Mouse (Mus musculus): ENCODE results near the gene Zfp207. TPM values are rescaled to one million over a fixed set of nuclear protein-coding genes. Genes with fewer than 3 reads are reported as not detected.
"Not testable (repeated sequence)": the region's sequence is repeated elsewhere in the genome, so short reads cannot be mapped to it uniquely, and the experiment has no call there.

Gene Zfp207
- polyA plus RNA-seq, 1 experiment from 2014 or later, result 307 TPM

- 89% methylated on average over 1 of the region's 1 CpGs for WGBS
- DNase-seq (ENCODE audit: low spot score) (no peak), ATAC-seq (ENCODE audit: insufficient read depth, low FRiP score, low TSS enrichment) (no peak)
- Histone ChIP-seq H3K4me2 (ENCODE audit: low read depth) (no peak overlapping the region), H3K4me1 (ENCODE audit: control insufficient read depth, insufficient read depth, low read length) (peaks cover 13% of the 10 kb centered on the region), H3K9me3 (ENCODE audit: control insufficient read depth, low read length) (no peaks in the 10 kb centered on the region), H3K27me3 (ENCODE audit: control insufficient read depth, insufficient read depth, low read length) (no peaks in the 10 kb centered on the region), H3K36me3 (ENCODE audit: control insufficient read depth, insufficient read depth, low read length) (peaks cover 15% of the 10 kb centered on the region), H3K9ac (ENCODE audit: low read length) (no peak overlapping the region), H3K27ac (ENCODE audit: low read depth, low read length) (no peak overlapping the region), H3K4me3 (ENCODE audit: low read depth, low read length) (no peak overlapping the region)
These were observed 6.8 kb downstream of the Zfp207 start for GRCm38 (mm10) chr11:80389885-80390284.

DNA sequence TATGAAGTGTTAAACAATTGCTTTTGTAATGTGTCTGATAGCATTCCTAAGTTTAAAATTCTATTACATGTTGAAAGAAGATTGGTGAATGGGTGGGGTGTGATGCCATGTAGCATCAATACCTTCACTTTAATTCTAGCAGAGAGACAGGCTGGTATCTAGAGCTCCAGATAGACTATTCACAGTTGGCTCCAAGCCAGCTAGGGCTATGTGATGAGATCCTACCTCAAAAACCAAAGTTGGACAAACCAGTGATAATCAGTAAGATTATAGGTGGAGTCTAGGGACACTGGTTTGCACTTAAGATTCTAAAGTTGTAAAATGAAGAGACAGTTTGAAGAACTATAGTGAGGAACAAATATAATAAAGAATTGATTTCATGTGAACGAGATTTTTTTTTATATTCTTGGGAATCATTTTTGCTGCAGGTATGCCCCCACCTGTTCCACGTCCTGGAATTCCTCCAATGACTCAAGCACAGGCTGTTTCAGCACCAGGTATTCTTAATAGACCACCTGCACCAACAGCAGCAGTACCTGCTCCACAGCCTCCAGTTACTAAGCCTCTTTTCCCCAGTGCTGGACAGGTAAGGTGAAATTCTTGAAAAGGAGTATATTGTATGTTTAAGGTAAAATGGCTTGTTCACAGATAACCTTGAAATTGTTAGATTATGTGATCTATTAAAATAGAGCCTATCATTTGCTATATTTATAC, 8.5 kb downstream of the Zfp207 start:
- H3K9me3 ChIP-seq (ENCODE audit: control insufficient read depth, low read length), result no peaks in the 10 kb centered on the region
- no peak overlapping the region for H3K9ac ChIP-seq (ENCODE audit: low read length)
- H3K4me1 ChIP-seq (ENCODE audit: control insufficient read depth, insufficient read depth, low read length), result no peaks in the 10 kb centered on the region; the same call in 1 of the 2 replicates
- no peak overlapping the region for H3K4me3 ChIP-seq (ENCODE audit: low read depth, low read length)
- H3K36me3 ChIP-seq (ENCODE audit: control insufficient read depth, insufficient read depth, low read length), result peaks cover 15% of the 10 kb centered on the region
- H3K27me3 ChIP-seq (ENCODE audit: control insufficient read depth, insufficient read depth, low read length), result no peaks in the 10 kb centered on the region
- no peak for ATAC-seq (ENCODE audit: insufficient read depth, low FRiP score, low TSS enrichment)
- DNase-seq (ENCODE audit: low spot score), result no peak
- H3K27ac ChIP-seq (ENCODE audit: low read depth, low read length), result no peak overlapping the region
- no peak overlapping the region for H3K4me2 ChIP-seq (ENCODE audit: low read depth)
- WGBS, result 91% methylated on average over 2 of the region's 2 CpGs

GRCm38 (mm10) chr11:80395930-80396329, 12.9 kb downstream of the Zfp207 start:
- Histone ChIP-seq H3K27ac (ENCODE audit: low read depth, low read length) (no peak overlapping the region), H3K4me1 (ENCODE audit: control insufficient read depth, insufficient read depth, low read length) (no peaks in the 10 kb centered on the region), H3K27me3 (ENCODE audit: control insufficient read depth, insufficient read depth, low read length) (no peaks in the 10 kb centered on the region), H3K4me2 (ENCODE audit: low read depth) (no peak overlapping the region), H3K4me3 (ENCODE audit: low read depth, low read length) (no peak overlapping the region), H3K9me3 (ENCODE audit: control insufficient read depth, low read length) (no peaks in the 10 kb centered on the region), H3K36me3 (ENCODE audit: control insufficient read depth, insufficient read depth, low read length) (peaks cover 14% of the 10 kb centered on the region), H3K9ac (ENCODE audit: low read length) (no peak overlapping the region)
- no peak for DNase-seq (ENCODE audit: low spot score)
- WGBS, result 92% methylated on average over 3 of the region's 3 CpGs
- no peak for ATAC-seq (ENCODE audit: insufficient read depth, low FRiP score, low TSS enrichment)

DNA sequence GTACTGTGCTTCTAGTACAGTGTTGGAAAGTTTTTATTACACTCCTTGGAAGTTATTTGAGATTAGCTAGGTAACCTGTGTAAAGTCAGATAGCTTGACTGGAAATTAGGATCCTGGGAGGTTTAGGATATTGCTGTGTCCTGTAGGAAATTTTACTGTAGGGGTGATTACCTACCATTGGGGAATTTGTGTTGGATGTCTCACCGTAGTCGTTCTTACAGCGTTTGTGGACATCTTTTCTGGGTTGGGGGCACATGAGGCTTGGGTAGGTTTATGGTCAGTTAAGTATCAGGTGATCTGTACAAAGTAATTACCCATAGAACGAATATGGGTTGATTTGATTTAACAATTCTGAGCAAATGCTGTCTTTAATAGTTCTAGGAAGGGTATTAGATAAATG, 13.5 kb downstream of the Zfp207 start:
- Histone ChIP-seq H3K4me1 (ENCODE audit: control insufficient read depth, insufficient read depth, low read length) (no peaks in the 10 kb centered on the region), H3K4me3 (ENCODE audit: low read depth, low read length) (no peak overlapping the region), H3K36me3 (ENCODE audit: control insufficient read depth, insufficient read depth, low read length) (peaks cover 14% of the 10 kb centered on the region), H3K9me3 (ENCODE audit: control insufficient read depth, low read length) (no peaks in the 10 kb centered on the region), H3K9ac (ENCODE audit: low read length) (no peak overlapping the region), H3K27ac (ENCODE audit: low read depth, low read length) (no peak overlapping the region), H3K4me2 (ENCODE audit: low read depth) (no peak overlapping the region), H3K27me3 (ENCODE audit: control insufficient read depth, insufficient read depth, low read length) (no peaks in the 10 kb centered on the region)
- ATAC-seq (ENCODE audit: insufficient read depth, low FRiP score, low TSS enrichment), result no peak
- WGBS, result 95% methylated on average over 4 of the region's 4 CpGs
- DNase-seq (ENCODE audit: low spot score), result no peak

DNA sequence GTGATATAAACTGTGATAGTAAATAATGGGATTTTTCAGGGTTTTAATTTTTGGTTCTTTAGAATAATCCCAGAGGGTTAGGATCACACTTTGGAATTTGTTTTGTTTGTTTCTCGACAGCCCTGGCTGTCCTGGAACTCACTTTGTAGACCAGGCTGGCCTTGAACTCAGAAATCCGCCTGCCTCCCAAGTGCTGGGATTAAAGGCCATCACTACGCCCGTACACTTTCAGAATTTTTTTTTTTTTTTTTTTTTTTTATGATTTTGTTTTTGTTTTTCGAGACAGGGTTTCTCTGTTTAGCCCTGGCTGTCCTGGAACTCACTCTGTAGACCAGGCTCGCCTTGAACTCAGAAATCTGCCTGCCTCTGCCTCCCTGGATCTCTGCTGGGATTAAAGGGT, 24.8 kb downstream of the Zfp207 start:
- not testable (repeated sequence) for ATAC-seq (ENCODE audit: insufficient read depth, low FRiP score, low TSS enrichment); DNase-seq (ENCODE audit: low spot score); H3K9ac ChIP-seq (ENCODE audit: low read length); H3K36me3 ChIP-seq (ENCODE audit: control insufficient read depth, insufficient read depth, low read length); H3K4me3 ChIP-seq (ENCODE audit: low read depth, low read length); H3K27ac ChIP-seq (ENCODE audit: low read depth, low read length); H3K4me2 ChIP-seq (ENCODE audit: low read depth); H3K4me1 ChIP-seq (ENCODE audit: control insufficient read depth, insufficient read depth, low read length); H3K27me3 ChIP-seq (ENCODE audit: control insufficient read depth, insufficient read depth, low read length); H3K9me3 ChIP-seq (ENCODE audit: control insufficient read depth, low read length)
- 96% methylated on average over 6 of the region's 6 CpGs for WGBS

DNA sequence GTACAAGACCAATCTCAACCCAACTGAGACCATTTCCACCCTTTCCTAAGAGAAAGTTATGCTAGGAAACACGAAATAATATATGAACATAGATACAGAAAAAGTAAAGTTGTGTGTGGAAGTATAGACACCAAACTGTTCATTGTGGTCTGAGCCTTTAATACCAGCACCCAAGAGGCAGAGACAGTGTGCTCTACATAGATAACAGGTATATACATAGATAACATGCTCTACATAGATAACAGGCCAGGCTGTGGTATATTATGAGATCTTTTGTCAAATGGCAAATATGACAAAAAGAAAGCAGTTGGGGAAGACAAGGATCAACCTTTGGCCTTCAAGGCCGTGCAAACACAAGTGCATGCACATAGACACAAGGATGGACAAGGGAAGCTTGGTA, 27.3 kb downstream of the Zfp207 start:
- H3K36me3 ChIP-seq (ENCODE audit: control insufficient read depth, insufficient read depth, low read length), result 0 out of 2 replicates have a peak, but pooled peaks cover 4% of the 10 kb centered on the region
- no peaks in the 10 kb centered on the region for H3K4me1 ChIP-seq (ENCODE audit: control insufficient read depth, insufficient read depth, low read length)
- H3K4me2 ChIP-seq (ENCODE audit: low read depth), result no peak overlapping the region
- H3K4me3 ChIP-seq (ENCODE audit: low read depth, low read length), result no peak overlapping the region
- no peak for DNase-seq (ENCODE audit: low spot score)
- H3K9me3 ChIP-seq (ENCODE audit: control insufficient read depth, low read length), result no peaks in the 10 kb centered on the region
- H3K27ac ChIP-seq (ENCODE audit: low read depth, low read length), result no peak overlapping the region
- no peak for ATAC-seq (ENCODE audit: insufficient read depth, low FRiP score, low TSS enrichment)
- H3K9ac ChIP-seq (ENCODE audit: low read length), result no peak overlapping the region
- no peaks in the 10 kb centered on the region for H3K27me3 ChIP-seq (ENCODE audit: control insufficient read depth, insufficient read depth, low read length)
- 90% methylated on average over 2 of the region's 2 CpGs for WGBS

DNA sequence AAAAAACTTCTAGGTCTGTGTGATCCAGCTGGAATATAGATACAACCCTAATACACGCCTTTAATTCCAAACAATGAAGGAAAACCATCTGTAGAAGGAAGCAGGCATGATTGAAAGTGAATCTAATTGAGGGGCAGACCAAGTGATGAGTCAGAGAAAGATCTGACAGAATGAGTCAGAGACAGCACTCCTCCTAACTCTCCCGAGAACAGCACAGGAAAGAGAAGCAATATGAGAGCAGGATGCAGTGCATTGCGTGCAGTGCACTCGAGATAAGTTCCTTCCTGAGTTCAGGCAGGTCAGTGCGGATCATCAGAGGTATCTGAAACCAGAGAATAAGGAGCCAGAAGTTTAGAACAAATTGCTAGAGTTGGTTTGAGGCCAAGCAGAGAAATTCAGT, 34.0 kb downstream of the Zfp207 start:
- WGBS, result 92% methylated on average over 5 of the region's 5 CpGs
- H3K9me3 ChIP-seq (ENCODE audit: control insufficient read depth, low read length), result no peaks in the 10 kb centered on the region
- no peak overlapping the region for H3K9ac ChIP-seq (ENCODE audit: low read length)
- DNase-seq (ENCODE audit: low spot score) (no peak), ATAC-seq (ENCODE audit: insufficient read depth, low FRiP score, low TSS enrichment) (no peak)
- H3K27me3 ChIP-seq (ENCODE audit: control insufficient read depth, insufficient read depth, low read length), result no peaks in the 10 kb centered on the region
- H3K36me3 ChIP-seq (ENCODE audit: control insufficient read depth, insufficient read depth, low read length), result 0 out of 2 replicates have a peak, but pooled peaks cover 2% of the 10 kb centered on the region
- no peak overlapping the region for H3K4me2 ChIP-seq (ENCODE audit: low read depth)
- no peaks in the 10 kb centered on the region for H3K4me1 ChIP-seq (ENCODE audit: control insufficient read depth, insufficient read depth, low read length)
- no peak overlapping the region for H3K4me3 ChIP-seq (ENCODE audit: low read depth, low read length)
- H3K27ac ChIP-seq (ENCODE audit: low read depth, low read length), result no peak overlapping the region

GRCm38 (mm10) chr11:80419743-80420142, 36.7 kb downstream of the Zfp207 start:
- Histone ChIP-seq H3K9me3 (ENCODE audit: control insufficient read depth, low read length) (no peaks in the 10 kb centered on the region), H3K4me1 (ENCODE audit: control insufficient read depth, insufficient read depth, low read length) (no peaks in the 10 kb centered on the region), H3K4me3 (ENCODE audit: low read depth, low read length) (no peak overlapping the region), H3K9ac (ENCODE audit: low read length) (no peak overlapping the region), H3K4me2 (ENCODE audit: low read depth) (no peak overlapping the region), H3K27ac (ENCODE audit: low read depth, low read length) (no peak overlapping the region), H3K36me3 (ENCODE audit: control insufficient read depth, insufficient read depth, low read length) (0 out of 2 replicates have a peak, but pooled peaks cover 2% of the 10 kb centered on the region), H3K27me3 (ENCODE audit: control insufficient read depth, insufficient read depth, low read length) (no peaks in the 10 kb centered on the region)
- DNase-seq (ENCODE audit: low spot score) (no peak), ATAC-seq (ENCODE audit: insufficient read depth, low FRiP score, low TSS enrichment) (no peak)
- 96% methylated on average over 1 of the region's 1 CpGs for WGBS

GRCm38 (mm10) chr11:80420202-80420984, 37.3 kb downstream of the Zfp207 start:
- Histone ChIP-seq H3K27ac (ENCODE audit: low read depth, low read length) (no peak overlapping the region), H3K4me3 (ENCODE audit: low read depth, low read length) (no peak overlapping the region), H3K9me3 (ENCODE audit: control insufficient read depth, low read length) (no peaks in the 10 kb centered on the region), H3K9ac (ENCODE audit: low read length) (no peak overlapping the region), H3K4me1 (ENCODE audit: control insufficient read depth, insufficient read depth, low read length) (no peaks in the 10 kb centered on the region), H3K36me3 (ENCODE audit: control insufficient read depth, insufficient read depth, low read length) (no peaks in the 10 kb centered on the region), H3K4me2 (ENCODE audit: low read depth) (no peak overlapping the region), H3K27me3 (ENCODE audit: control insufficient read depth, insufficient read depth, low read length) (no peaks in the 10 kb centered on the region)
- DNase-seq (ENCODE audit: low spot score) (no peak), ATAC-seq (ENCODE audit: insufficient read depth, low FRiP score, low TSS enrichment) (no peak)
- 67% methylated on average over 2 of the region's 2 CpGs for WGBS

Data from neural tube, embryonic 11.5 days (tissue).